Mouse (Mus musculus): ENCODE measurements around the gene Scimp.
A peak's percentile ranks its signal among the peaks of the same experiment; 100 is the strongest.
"Not testable (repeated sequence)": the region's sequence is repeated elsewhere in the genome, so short reads cannot be mapped to it uniquely, and the experiment has no call there.

- not testable (repeated sequence) for TF ChIP-seq EP300 (IDR thresholded peaks at IDR 0.05; ENCODE audit: low read depth)
- peak; percentile 60 for TF ChIP-seq CTCF (IDR thresholded peaks at IDR 0.05; ENCODE audit: low read depth)
Observed at GRCm38 (mm10) chr11:70778058-70778457, 34.3 kb downstream of the Scimp start.

All from liver, postnatal 0 days (tissue).